Mouse (Mus musculus) kidney, postnatal 0 days (tissue): ENCODE results near the gene Gm28047. TPM values are rescaled to one million over a fixed set of nuclear protein-coding genes. Genes with fewer than 3 reads are reported as not detected.

Source experiments
- ATAC-seq: fragments of 200-750 bp; cut with Nextera tagmentation; replicated peaks from 2 replicates; pipeline ENCODE4 v1.8.0; 2017; ENCODE audit warnings: low read depth, moderate number of reproducible peaks, moderate TSS enrichment, moderate library complexity; ENCODE audit not compliant: low FRiP score
- DNase-seq: peaks from one replicate; pipeline ENCODE4 v3.0.0-alpha.2; 2016; ENCODE audit warnings: low spot score
- H3K27ac ChIP-seq: fragments of 300-500 bp; sonication (generic); 2 replicates; pipeline ENCODE4 v1.5.1; 2014; ENCODE audit warnings: mild to moderate bottlenecking
- H3K27me3 ChIP-seq: fragments of 300-500 bp; sonication (generic); 2 replicates; pipeline ENCODE4 v1.6.1; 2014; ENCODE audit warnings: low read length, mixed read lengths; ENCODE audit not compliant: insufficient read depth
- H3K36me3 ChIP-seq: fragments of 300-500 bp; sonication (generic); 2 replicates; pipeline ENCODE4 v1.6.1; 2014; ENCODE audit warnings: low read length, mixed read lengths; ENCODE audit not compliant: insufficient read depth
- H3K4me1 ChIP-seq: fragments of 300-500 bp; sonication (generic); replicated peaks from 2 replicates; pipeline ENCODE4 v1.6.1; 2014; ENCODE audit warnings: antibody characterized with exemption, low read length, mixed read lengths; ENCODE audit not compliant: insufficient read depth
- H3K4me2 ChIP-seq: fragments of 300-500 bp; sonication (generic); 2 replicates; pipeline ENCODE4 v1.6.1; 2014; ENCODE audit warnings: mild to moderate bottlenecking, low read length, moderate library complexity, mixed read lengths
- H3K4me3 ChIP-seq: fragments of 300-500 bp; sonication (generic); replicated peaks from 2 replicates; pipeline ENCODE4 v1.5.1; 2014; ENCODE audit warnings: low read depth, low read length
- H3K9ac ChIP-seq: fragments of 300-500 bp; sonication (generic); 2 replicates; pipeline ENCODE4 v1.6.1; 2014; ENCODE audit warnings: low read depth, low read length
- H3K9me3 ChIP-seq: fragments of 300-500 bp; sonication (generic); replicated peaks from 2 replicates; pipeline ENCODE4 v1.6.1; 2016; ENCODE audit warnings: low read length, inconsistent platforms, mixed read lengths
- CTCF ChIP-seq: IDR thresholded peaks from 2 replicates; pipeline ENCODE4 v1.5.1; 2016; ENCODE audit warnings: antibody characterized with exemption, low read depth, mild to moderate bottlenecking, moderate library complexity
- WGBS: fragments of 180-500 bp; shearing (Covaris S2); extraction: QIAGEN DNeasy Blood & Tissue Kit; methylation state at CpG from one replicate; pipeline ENCODE4 v1.1.7; 2014; 5-methylcytosine and 5-hydroxymethylcytosine counted together
- polyA plus RNA-seq: library from polyadenylated mRNA; unstranded; fragments of >200 nt; fragmentation: Nextera tagmentation; extraction: Ambion mirVana; gene quantifications from 2 replicates; pipeline ENCODE4 v1.2.1, GENCODE M21; 2015

Gene Gm28047
- polyA plus RNA-seq, 1 experiment from 2014 or later = 0.46 TPM

- no peak for ATAC-seq
- Histone ChIP-seq H3K36me3 (peaks cover 67% of the 10 kb centered on the region), H3K4me2 (no peak overlapping the region), H3K4me1 (no peaks in the 10 kb centered on the region), H3K27me3 (no peaks in the 10 kb centered on the region), H3K27ac (no peak overlapping the region), H3K4me3 (no peak overlapping the region), H3K9me3 (no peaks in the 10 kb centered on the region), H3K9ac (no peak overlapping the region)
- TF ChIP-seq CTCF = no peak
- WGBS = 92% methylated on average over 3 of the region's 3 CpGs
- no peak for DNase-seq
Observed at GRCm38 (mm10) chr15:102532106-102532900, 92.6 kb downstream of the Gm28047 start.

GRCm38 (mm10) chr15:102531586-102531985 is 93.3 kb downstream of the Gm28047 start:
- Histone ChIP-seq H3K9ac (no peak overlapping the region), H3K9me3 (no peaks in the 10 kb centered on the region), H3K36me3 (peaks cover 62% of the 10 kb centered on the region), H3K4me3 (no peak overlapping the region), H3K27me3 (no peaks in the 10 kb centered on the region), H3K27ac (no peak overlapping the region), H3K4me1 (no peaks in the 10 kb centered on the region), H3K4me2 (no peak overlapping the region)
- no peak for TF ChIP-seq CTCF
- ATAC-seq (no peak), DNase-seq (no peak)
- 59% methylated on average over 4 of the region's 4 CpGs for WGBS

GRCm38 (mm10) chr15:102530566-102530965 is 94.3 kb downstream of the Gm28047 start:
- DNase-seq (no peak), ATAC-seq (no peak)
- WGBS = 79% methylated on average over 4 of the region's 4 CpGs
- Histone ChIP-seq H3K4me2 (no peak overlapping the region), H3K36me3 (peaks cover 53% of the 10 kb centered on the region), H3K4me3 (no peak overlapping the region), H3K27ac (no peak overlapping the region), H3K4me1 (no peaks in the 10 kb centered on the region), H3K27me3 (no peaks in the 10 kb centered on the region), H3K9me3 (no peaks in the 10 kb centered on the region), H3K9ac (no peak overlapping the region)
- TF ChIP-seq CTCF = no peak

- DNase-seq (no peak), ATAC-seq (no peak)
- Histone ChIP-seq H3K4me2 (no peak overlapping the region), H3K27ac (no peak overlapping the region), H3K4me3 (no peak overlapping the region), H3K27me3 (no peaks in the 10 kb centered on the region), H3K9ac (no peak overlapping the region), H3K36me3 (peaks cover 45% of the 10 kb centered on the region), H3K9me3 (no peaks in the 10 kb centered on the region), H3K4me1 (no peaks in the 10 kb centered on the region)
- TF ChIP-seq CTCF = no peak
- WGBS = 100% methylated on average over 1 of the region's 1 CpGs
Observed at GRCm38 (mm10) chr15:102528396-102528795, 96.5 kb downstream of the Gm28047 start.

GRCm38 (mm10) chr15:102527936-102528335 is 96.9 kb downstream of the Gm28047 start:
- H3K9me3 ChIP-seq = no peaks in the 10 kb centered on the region
- WGBS = 78% methylated on average over 3 of the region's 3 CpGs
- no peaks in the 10 kb centered on the region for H3K27me3 ChIP-seq
- no peak for DNase-seq
- peak; percentile 52 for TF ChIP-seq CTCF
- H3K36me3 ChIP-seq = peaks cover 42% of the 10 kb centered on the region
- H3K9ac ChIP-seq = no peak overlapping the region
- no peak for ATAC-seq
- no peak overlapping the region for H3K4me2 ChIP-seq
- no peak overlapping the region for H3K27ac ChIP-seq
- H3K4me1 ChIP-seq = no peaks in the 10 kb centered on the region
- no peak overlapping the region for H3K4me3 ChIP-seq

- TF ChIP-seq CTCF = no peak
- Histone ChIP-seq H3K4me1 (no peaks in the 10 kb centered on the region), H3K27ac (no peak overlapping the region), H3K27me3 (no peaks in the 10 kb centered on the region), H3K9ac (no peak overlapping the region), H3K4me3 (no peak overlapping the region), H3K36me3 (peaks cover 38% of the 10 kb centered on the region), H3K9me3 (no peaks in the 10 kb centered on the region), H3K4me2 (no peak overlapping the region)
- no peak for DNase-seq
- WGBS = 62% methylated on average over 6 of the region's 6 CpGs
- no peak for ATAC-seq
Observed at GRCm38 (mm10) chr15:102526111-102527002, 98.5 kb downstream of the Gm28047 start.
